Mouse (Mus musculus) mouse embryonic stem cell (cell line): ENCODE measurements around the gene Ang6.
"Not testable (repeated sequence)": the region's sequence is repeated elsewhere in the genome, so short reads cannot be mapped to it uniquely, and the experiment has no call there.

ENCODE experiments used
- in situ Hi-C, 2 experiments: fragments of 300-500 bp; cut with MboI; formaldehyde crosslinking; loops; 1 replicate in 1 of 2; 3 replicates in 1 of 2; pipeline ENCODE4 v1.14.3; 2019 to 2020; ENCODE audit warnings: low sequenced_read_pairs in 2 of 2, low pct_unique_long_range_greater_than_20kb in 1 of 2, mixed read lengths in 1 of 2; ENCODE audit not compliant: unreplicated experiment in 1 of 2

Gene Ang6

GRCm38 (mm10) chr14:44002169-44002568 is at the start of gene Ang6:
TSS of gene Ang6 (minus strand) at chr14:44002269.
- in situ Hi-C loops, result no loop called here

GRCm38 (mm10) chr14:44046567-44046966 is 44.5 kb upstream of the Ang6 start:
- in situ Hi-C loops, result not testable (repeated sequence)

DNA sequence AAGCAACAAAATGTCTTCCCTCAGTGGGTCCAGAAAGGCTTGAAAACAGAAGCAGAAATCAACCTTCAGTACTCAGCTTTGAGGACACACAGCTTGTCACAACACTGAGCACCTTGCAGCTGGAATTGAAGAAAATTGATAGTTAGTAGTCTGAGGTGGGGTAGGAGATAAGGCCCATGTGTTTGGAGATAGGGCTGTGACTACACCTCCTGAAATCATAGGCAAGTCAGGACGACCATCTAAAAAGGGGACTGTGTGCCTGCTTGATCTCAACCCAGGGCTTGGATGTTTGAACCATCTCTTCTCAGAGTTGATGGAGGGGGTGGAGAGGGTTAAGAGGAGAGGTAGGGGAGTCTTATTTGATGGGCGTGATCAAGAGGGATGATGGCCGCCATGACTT is 29.8 kb upstream of the Ang6 start:
- in situ Hi-C loops, result not testable (repeated sequence)

GRCm38 (mm10) chr14:44009686-44010085 is 7.6 kb upstream of the Ang6 start:
- in situ Hi-C loops, result not testable (repeated sequence)

GRCm38 (mm10) chr14:44008021-44008420 is 6.0 kb upstream of the Ang6 start:
- in situ Hi-C loops, result not testable (repeated sequence)

- in situ Hi-C loops, result no loop called here
Observed at GRCm38 (mm10) chr14:44001600-44001999, 469 bp downstream of the Ang6 start.

GRCm38 (mm10) chr14:43998455-43999000 is 3.5 kb downstream of the Ang6 start:
- in situ Hi-C loops, result not testable (repeated sequence)

- in situ Hi-C loops, result not testable (repeated sequence)
Observed at GRCm38 (mm10) chr14:43987404-43987803, 14.7 kb downstream of the Ang6 start.

- in situ Hi-C loops, result no loop called here
Observed at GRCm38 (mm10) chr14:43986147-43986546, 15.9 kb downstream of the Ang6 start.

DNA sequence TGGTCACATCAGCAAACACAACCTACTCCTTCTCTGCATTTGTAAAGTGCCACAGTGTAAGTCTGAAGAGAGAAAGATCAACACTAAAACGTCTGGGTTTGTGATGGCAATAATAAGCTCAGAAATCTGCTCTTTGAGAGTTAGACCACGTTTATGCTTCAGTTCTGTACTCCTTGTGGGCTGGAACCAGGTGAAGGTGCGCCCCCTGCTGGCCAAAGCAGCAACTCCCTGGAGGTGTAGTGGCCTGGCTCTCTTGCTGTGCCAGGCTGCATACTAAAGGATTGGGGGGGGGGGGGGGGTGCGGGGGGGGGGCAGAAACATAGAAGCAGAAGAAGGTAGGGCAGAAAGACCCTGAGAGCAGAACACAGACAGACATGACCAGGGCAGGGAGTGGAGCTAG is 18.2 kb downstream of the Ang6 start:
- in situ Hi-C loops, result no loop called here

- in situ Hi-C loops, result no loop called here
Observed at GRCm38 (mm10) chr14:43983454-43983853, 18.6 kb downstream of the Ang6 start.

- in situ Hi-C loops, result not testable (repeated sequence)
Observed at GRCm38 (mm10) chr14:43956769-43957168, 45.3 kb downstream of the Ang6 start, which contains the start of gene Ang5. TSS of gene Ang5 (plus strand) at chr14:43957069.

DNA sequence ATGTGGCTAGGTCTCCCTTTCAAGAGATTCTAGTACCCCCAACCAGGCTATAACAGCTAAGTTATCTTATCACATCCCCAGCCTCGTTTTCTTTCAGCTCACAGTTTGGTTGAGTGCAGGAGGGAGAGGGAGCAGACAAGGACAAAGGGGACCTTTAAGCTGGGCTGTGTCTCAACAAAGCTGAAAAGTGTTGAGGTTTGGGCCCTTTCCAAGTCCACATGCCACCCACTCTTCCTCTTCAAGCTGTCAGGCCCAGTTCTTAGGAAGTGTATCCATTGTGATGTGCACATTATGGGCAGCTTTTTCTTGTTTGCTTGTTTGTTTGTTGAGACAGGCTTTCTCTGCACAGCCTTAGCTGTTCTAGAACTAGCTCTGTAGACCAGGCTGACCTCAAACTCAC is 47.0 kb downstream of the Ang6 start:
- in situ Hi-C loops, result not testable (repeated sequence)

- in situ Hi-C loops, result not testable (repeated sequence)
Observed at GRCm38 (mm10) chr14:43953382-43953781, 48.7 kb downstream of the Ang6 start.
